Mouse (Mus musculus) cortical plate, adult 2 months (tissue): Measurements from ENCODE around the gene Galnt10. TPM values are rescaled to one million over a fixed set of nuclear protein-coding genes. Genes with fewer than 3 reads are reported as not detected.

ENCODE experiments used
- H3K27ac ChIP-seq: fragments of 200-500 bp; 2 replicates; pipeline ENCODE4 v1.5.1; 2012; ENCODE audit warnings: low read length, control low read depth, inconsistent platforms; ENCODE audit not compliant: insufficient read depth
- H3K4me1 ChIP-seq: fragments of 200-500 bp; 2 replicates; pipeline ENCODE4 v1.6.1; 2011; ENCODE audit warnings: low read length; ENCODE audit not compliant: control insufficient read depth, insufficient read depth
- H3K4me3 ChIP-seq: fragments of 200-500 bp; 2 replicates; pipeline ENCODE4 v1.5.1; 2011; ENCODE audit warnings: mild to moderate bottlenecking, low read length, control low read depth; ENCODE audit not compliant: insufficient read depth
- CTCF ChIP-seq: fragments of 200-500 bp; IDR thresholded peaks from 2 replicates; pipeline ENCODE4 v1.5.1; 2011; ENCODE audit warnings: mild to moderate bottlenecking, control low read depth, low read length; ENCODE audit not compliant: insufficient read depth; ENCODE audit errors: extremely low read depth
- POLR2A ChIP-seq: fragments of 200-500 bp; IDR thresholded peaks from 2 replicates; pipeline ENCODE4 v1.6.1; 2011; ENCODE audit warnings: mild to moderate bottlenecking, low read length, control low read depth; ENCODE audit not compliant: insufficient read depth; ENCODE audit errors: extremely low read depth
- polyA plus RNA-seq: library from polyadenylated mRNA; depleted of rRNA; stranded (reverse); fragments of >200 nt; gene quantifications from 2 replicates; pipeline ENCODE4 v1.2.3, GENCODE M21; 2012

Gene Galnt10
- polyA plus RNA-seq, 1 experiment, result 6.4 TPM

DNA sequence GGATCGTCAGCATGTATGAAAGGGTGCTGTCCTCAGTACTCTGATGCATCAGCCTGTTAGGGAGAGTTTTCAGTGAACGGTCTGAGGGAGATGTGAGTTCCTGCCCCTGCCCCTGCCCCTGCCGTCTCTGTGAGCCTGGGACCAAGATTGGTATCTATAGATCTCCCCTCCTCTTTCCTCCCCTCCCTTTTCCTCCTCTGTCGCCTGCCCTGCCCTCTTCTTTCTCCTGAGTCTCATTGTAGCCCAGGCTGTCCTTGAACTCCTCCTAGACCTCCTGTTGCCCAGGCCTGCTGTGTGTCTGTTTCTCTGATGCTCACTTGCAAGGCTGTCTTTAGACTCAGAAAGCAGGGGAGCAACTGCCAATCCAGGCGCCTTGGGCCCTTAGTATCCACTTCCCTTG, 39.6 kb downstream of the Galnt10 start:
- Histone ChIP-seq H3K27ac (no peak overlapping the region), H3K4me1 (no peaks in the 10 kb centered on the region), H3K4me3 (no peak overlapping the region)
- TF ChIP-seq POLR2A (no peak), CTCF (no peak)

DNA sequence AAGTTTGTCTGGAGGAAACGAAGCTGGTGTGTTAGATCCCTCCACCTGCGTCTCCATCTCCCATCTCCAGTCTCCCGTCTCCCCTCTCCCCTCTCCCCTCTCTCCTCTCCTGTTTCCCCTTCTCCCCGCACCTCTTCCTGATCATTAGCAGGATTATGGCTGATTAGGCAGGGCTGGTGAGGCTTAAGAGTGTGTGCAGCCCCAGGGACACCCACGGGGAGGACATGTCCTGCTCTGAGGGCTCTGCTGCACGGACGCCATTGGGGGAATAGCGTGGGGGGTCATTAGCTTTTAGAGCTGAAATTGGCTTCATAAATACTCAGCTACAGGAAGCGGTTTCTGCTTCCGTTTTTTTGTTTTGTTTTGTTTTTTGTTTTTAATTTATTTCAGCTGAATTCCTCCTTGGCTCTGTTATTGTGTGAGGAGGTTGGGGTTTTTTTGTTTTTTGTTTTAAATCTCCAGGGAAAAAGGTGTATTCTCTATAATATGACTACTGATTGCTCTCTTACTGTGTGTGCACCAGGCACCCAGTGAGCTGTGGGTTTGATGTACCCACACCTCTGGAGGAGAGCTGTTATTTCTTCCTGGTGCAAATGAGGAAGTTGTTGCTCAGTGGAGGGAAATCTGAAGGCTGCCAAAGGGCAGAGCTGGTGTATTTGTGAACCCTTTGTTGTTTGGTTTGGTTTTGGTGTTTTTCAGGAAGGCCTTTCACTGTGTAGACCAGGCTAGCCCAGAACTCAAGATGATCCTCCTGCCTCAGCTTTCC, 40.6 kb downstream of the Galnt10 start:
- no peak overlapping the region for H3K4me3 ChIP-seq
- no peak overlapping the region for H3K27ac ChIP-seq
- H3K4me1 ChIP-seq, result no peaks in the 10 kb centered on the region
- no peak for TF ChIP-seq CTCF
- TF ChIP-seq POLR2A, result no peak

GRCm38 (mm10) chr11:57686797-57687196, 41.6 kb downstream of the Galnt10 start:
- H3K4me1 ChIP-seq, result no peaks in the 10 kb centered on the region
- TF ChIP-seq POLR2A, result no peak
- no peak for TF ChIP-seq CTCF
- no peak overlapping the region for H3K4me3 ChIP-seq
- H3K27ac ChIP-seq, result no peak overlapping the region

DNA sequence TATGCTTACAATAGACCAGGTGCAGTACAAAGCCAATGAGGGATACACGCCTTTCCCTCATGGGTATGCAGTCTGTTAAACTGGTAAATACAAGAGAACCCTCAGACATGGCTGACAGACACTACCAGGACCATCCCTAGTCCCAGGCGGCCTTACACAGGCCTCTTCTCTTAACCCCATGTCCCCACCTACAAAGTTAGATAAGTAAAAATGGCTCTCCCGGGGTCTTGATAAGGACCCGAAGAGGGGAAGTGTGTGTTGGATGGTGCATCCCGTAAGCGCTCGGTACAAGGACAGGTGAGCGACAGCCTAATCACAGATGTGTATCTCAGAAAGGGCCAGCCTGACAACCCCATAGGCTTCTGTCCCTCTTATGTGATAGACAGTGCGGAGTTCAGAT, 42.0 kb downstream of the Galnt10 start:
- H3K4me1 ChIP-seq, result no peaks in the 10 kb centered on the region
- no peak overlapping the region for H3K27ac ChIP-seq
- TF ChIP-seq CTCF, result no peak
- TF ChIP-seq POLR2A, result no peak
- H3K4me3 ChIP-seq, result no peak overlapping the region

- TF ChIP-seq CTCF, result no peak
- TF ChIP-seq POLR2A, result no peak
- Histone ChIP-seq H3K27ac (no peak overlapping the region), H3K4me1 (no peaks in the 10 kb centered on the region), H3K4me3 (no peak overlapping the region)
Observed at GRCm38 (mm10) chr11:57688179-57688929, 43.1 kb downstream of the Galnt10 start.

GRCm38 (mm10) chr11:57689811-57690210, 44.6 kb downstream of the Galnt10 start:
- Histone ChIP-seq H3K4me1 (no peaks in the 10 kb centered on the region), H3K4me3 (no peak overlapping the region), H3K27ac (no peak overlapping the region)
- TF ChIP-seq POLR2A (no peak), CTCF (no peak)

DNA sequence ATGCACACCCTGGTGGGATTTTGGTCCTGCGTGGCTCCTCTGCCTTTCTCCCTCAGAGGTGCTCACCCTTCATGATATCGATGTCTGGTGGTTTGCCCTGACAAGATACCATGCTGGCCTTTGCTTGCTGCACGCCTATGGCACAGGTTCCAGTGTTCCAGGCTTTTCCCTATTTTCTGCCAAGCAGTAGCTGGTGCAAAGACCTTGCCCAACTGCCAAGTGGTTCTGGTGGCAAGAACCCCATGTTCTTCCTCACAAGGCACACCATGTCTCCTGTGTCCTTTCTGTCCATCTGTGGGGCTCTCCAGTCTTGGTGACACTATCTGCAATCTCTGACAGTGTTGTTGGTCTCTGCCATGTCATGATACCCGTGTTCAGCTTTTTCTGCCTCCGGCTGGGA, 45.6 kb downstream of the Galnt10 start:
- Histone ChIP-seq H3K27ac (no peak overlapping the region), H3K4me1 (no peaks in the 10 kb centered on the region), H3K4me3 (no peak overlapping the region)
- TF ChIP-seq POLR2A (no peak), CTCF (no peak)

GRCm38 (mm10) chr11:57691939-57692338, 46.7 kb downstream of the Galnt10 start:
- H3K27ac ChIP-seq, result no peak overlapping the region
- TF ChIP-seq CTCF (no peak), POLR2A (no peak)
- H3K4me1 ChIP-seq, result peaks cover 2% of the 10 kb centered on the region; the same call in 1 of the 2 replicates
- no peak overlapping the region for H3K4me3 ChIP-seq

DNA sequence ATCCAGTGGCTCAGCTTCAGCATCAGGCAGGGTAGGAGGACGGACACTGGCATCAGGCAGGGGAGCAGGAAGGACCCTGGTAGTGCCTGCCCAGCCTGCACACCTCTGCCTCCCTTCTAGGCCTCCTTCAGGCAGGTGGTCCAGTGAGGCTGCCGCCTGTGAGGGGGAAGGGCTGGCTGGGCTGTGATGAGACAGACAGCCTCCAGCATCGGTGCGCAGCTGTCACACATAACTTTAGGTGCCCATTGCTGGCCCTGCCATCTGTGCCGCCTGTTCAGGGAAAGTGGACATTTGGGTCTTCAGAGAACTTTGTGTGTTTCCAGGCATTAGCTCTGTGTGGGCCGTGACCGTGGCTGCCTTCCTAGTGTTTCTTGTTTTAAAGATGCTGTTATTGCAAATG, 47.5 kb downstream of the Galnt10 start:
- Histone ChIP-seq H3K27ac (no peak overlapping the region), H3K4me1 (peaks cover 2% of the 10 kb centered on the region; the same call in 1 of the 2 replicates), H3K4me3 (no peak overlapping the region)
- TF ChIP-seq CTCF, result no peak
- no peak for TF ChIP-seq POLR2A

DNA sequence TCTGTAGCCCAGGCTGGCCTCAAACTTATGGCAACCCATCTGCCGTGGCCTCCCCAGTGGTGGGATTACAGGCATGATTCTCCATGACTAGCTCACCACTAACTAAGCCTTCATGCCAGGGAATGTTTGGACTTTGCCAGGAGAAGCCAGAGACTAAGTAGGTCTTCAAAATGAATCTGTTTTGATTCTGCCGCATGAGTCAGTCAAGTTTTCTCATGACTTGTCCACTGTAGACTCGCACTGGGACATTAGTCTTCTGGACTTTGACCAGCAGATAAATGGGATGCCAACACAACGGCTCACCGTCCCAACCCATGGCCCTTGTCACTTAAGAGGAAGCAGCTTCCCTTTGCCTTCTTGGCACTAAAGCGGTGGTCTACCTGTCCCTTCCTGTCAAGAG, 49.2 kb downstream of the Galnt10 start:
- peaks cover 2% of the 10 kb centered on the region; the same call in 1 of the 2 replicates for H3K4me1 ChIP-seq
- no peak overlapping the region for H3K27ac ChIP-seq
- TF ChIP-seq POLR2A (no peak), CTCF (no peak)
- H3K4me3 ChIP-seq, result no peak overlapping the region
